Mouse (Mus musculus) cerebellum, adult 2 months (tissue): Measurements from ENCODE around the gene Tmprss9.

ENCODE experiments used
- CTCF ChIP-seq: fragments of 200-500 bp; IDR thresholded peaks from 2 replicates; pipeline ENCODE4 v1.5.1; 2011; ENCODE audit warnings: low read depth, mild to moderate bottlenecking, control low read depth, low read length, moderate library complexity, borderline replicate concordance; ENCODE audit not compliant: insufficient read depth
- POLR2A ChIP-seq: fragments of 200-500 bp; IDR thresholded peaks from 2 replicates; pipeline ENCODE4 v1.6.1; 2011; ENCODE audit warnings: low read length, control low read depth, borderline replicate concordance; ENCODE audit not compliant: insufficient read depth

- no peak for TF ChIP-seq CTCF
- no peak for TF ChIP-seq POLR2A
Measured at GRCm38 (mm10) chr10:80839848-80840247, 31.8 kb upstream of the Tmprss9 start.
